Mouse (Mus musculus): ENCODE measurements around the gene Olfr1410. TPM values are rescaled to one million over a fixed set of nuclear protein-coding genes. Genes with fewer than 3 reads are reported as not detected.

Gene Olfr1410
- total and polyA plus RNA-seq, 2 experiments from 2014 or later, result not detected

GRCm38 (mm10) chr1:92647026-92647425 is 41.4 kb downstream of the Olfr1410 start:
- H3K9me3 ChIP-seq (ENCODE audit: low read length), result no peaks in the 10 kb centered on the region
- no peak for TF ChIP-seq CTCF (IDR thresholded peaks at IDR 0.05; ENCODE audit: low read depth)
- WGBS, result 73% methylated on average over 4 of the region's 4 CpGs
- no peak overlapping the region for H3K4me2 ChIP-seq (ENCODE audit: low read depth)
- H3K4me3 ChIP-seq (ENCODE audit: low read depth, low read length), result no peak overlapping the region
- DNase-seq (no peak), ATAC-seq (no peak)
- no peaks in the 10 kb centered on the region for H3K4me1 ChIP-seq (ENCODE audit: insufficient read depth)
- H3K27ac ChIP-seq (ENCODE audit: low read depth, low read length), result no peak overlapping the region
- H3K9ac ChIP-seq, result no peak overlapping the region
- no peaks in the 10 kb centered on the region for H3K36me3 ChIP-seq (ENCODE audit: insufficient read depth)
- no peaks in the 10 kb centered on the region; the same call in 1 of the 2 replicates for H3K27me3 ChIP-seq (ENCODE audit: insufficient read depth, low read length)

- 7% methylated on average over 8 of the region's 8 CpGs for WGBS
Observed at GRCm38 (mm10) chr1:92647752-92648151, 42.2 kb downstream of the Olfr1410 start.

GRCm38 (mm10) chr1:92648197-92648596 is 42.6 kb downstream of the Olfr1410 start:
- Histone ChIP-seq H3K27ac (ENCODE audit: low read depth, low read length) (no peak overlapping the region), H3K4me1 (ENCODE audit: insufficient read depth) (no peaks in the 10 kb centered on the region), H3K9ac (no peak overlapping the region), H3K9me3 (ENCODE audit: low read length) (no peaks in the 10 kb centered on the region), H3K4me3 (ENCODE audit: low read depth, low read length) (no peak overlapping the region), H3K27me3 (ENCODE audit: insufficient read depth, low read length) (no peaks in the 10 kb centered on the region; the same call in 1 of the 2 replicates), H3K36me3 (ENCODE audit: insufficient read depth) (no peaks in the 10 kb centered on the region), H3K4me2 (ENCODE audit: low read depth) (no peak overlapping the region)
- no peak for TF ChIP-seq CTCF (IDR thresholded peaks at IDR 0.05; ENCODE audit: low read depth)
- ATAC-seq (no peak), DNase-seq (no peak)
- 52% methylated on average over 10 of the region's 10 CpGs for WGBS

More at GRCm38 (mm10) chr1:92647752-92648151, 42.2 kb downstream of the Olfr1410 start:
- Histone ChIP-seq H3K4me1 (ENCODE audit: insufficient read depth) (no peaks in the 10 kb centered on the region), H3K36me3 (ENCODE audit: insufficient read depth) (no peaks in the 10 kb centered on the region), H3K9ac (no peak overlapping the region), H3K9me3 (ENCODE audit: low read length) (no peaks in the 10 kb centered on the region), H3K4me2 (ENCODE audit: low read depth) (no peak overlapping the region), H3K27me3 (ENCODE audit: insufficient read depth, low read length) (no peaks in the 10 kb centered on the region; the same call in 1 of the 2 replicates), H3K4me3 (ENCODE audit: low read depth, low read length) (no peak overlapping the region), H3K27ac (ENCODE audit: low read depth, low read length) (no peak overlapping the region)
- ATAC-seq, result peak; percentile 58
- DNase-seq, result peak; percentile 88
- peak; percentile 90 for TF ChIP-seq CTCF (IDR thresholded peaks at IDR 0.05; ENCODE audit: low read depth)

- H3K4me2 ChIP-seq (ENCODE audit: low read depth), result no peak within 1 kb of the TSS
Observed at GRCm38 (mm10) chr1:92648673-92649072, 43.1 kb downstream of the Olfr1410 start, which contains the start of gene Otos. Gene Otos (minus strand): TSS chr1:92648841.

GRCm38 (mm10) chr1:92651467-92651866 is 45.9 kb downstream of the Olfr1410 start:
- ATAC-seq (0 out of 2 replicates have a peak, but pooled peaks have one; percentile 8), DNase-seq (no peak)
- Histone ChIP-seq H3K9me3 (ENCODE audit: low read length) (no peaks in the 10 kb centered on the region), H3K4me3 (ENCODE audit: low read depth, low read length) (no peak overlapping the region), H3K4me1 (ENCODE audit: insufficient read depth) (no peaks in the 10 kb centered on the region), H3K9ac (no peak overlapping the region), H3K27me3 (ENCODE audit: insufficient read depth, low read length) (no peaks in the 10 kb centered on the region; the same call in 1 of the 2 replicates), H3K27ac (ENCODE audit: low read depth, low read length) (no peak overlapping the region), H3K4me2 (ENCODE audit: low read depth) (no peak overlapping the region), H3K36me3 (ENCODE audit: insufficient read depth) (no peaks in the 10 kb centered on the region)
- 42% methylated on average over 3 of the region's 3 CpGs for WGBS
- no peak for TF ChIP-seq CTCF (IDR thresholded peaks at IDR 0.05; ENCODE audit: low read depth)

More at GRCm38 (mm10) chr1:92648673-92649072, 43.1 kb downstream of the Olfr1410 start, which contains the start of gene Otos:
- H3K4me1 ChIP-seq (ENCODE audit: insufficient read depth), result no peaks in the 10 kb centered on the region
- whole genome bisulfite sequencing, result 25% methylated on average over 8 of the region's 8 CpGs
- H3K27me3 ChIP-seq (ENCODE audit: insufficient read depth, low read length), result no peaks in the 10 kb centered on the region; the same call in 1 of the 2 replicates
- no peaks in the 10 kb centered on the region for H3K9me3 ChIP-seq (ENCODE audit: low read length)
- peak; percentile 74 for ATAC-seq
- no peak within 1 kb of the TSS for H3K9ac ChIP-seq
- H3K4me3 ChIP-seq (ENCODE audit: low read depth, low read length), result no peak within 1 kb of the TSS
- no peaks in the 10 kb centered on the region for H3K36me3 ChIP-seq (ENCODE audit: insufficient read depth)
- DNase-seq, result peak; percentile 81
- peak; percentile 83 for TF ChIP-seq CTCF (IDR thresholded peaks at IDR 0.05; ENCODE audit: low read depth)
- H3K27ac ChIP-seq (ENCODE audit: low read depth, low read length), result no peak within 1 kb of the TSS

- Histone ChIP-seq H3K36me3 (ENCODE audit: insufficient read depth) (no peaks in the 10 kb centered on the region), H3K4me3 (ENCODE audit: low read depth, low read length) (no peak overlapping the region), H3K9ac (no peak overlapping the region), H3K27ac (ENCODE audit: low read depth, low read length) (no peak overlapping the region), H3K9me3 (ENCODE audit: low read length) (no peaks in the 10 kb centered on the region), H3K27me3 (ENCODE audit: insufficient read depth, low read length) (no peaks in the 10 kb centered on the region; the same call in 1 of the 2 replicates), H3K4me2 (ENCODE audit: low read depth) (no peak overlapping the region), H3K4me1 (ENCODE audit: insufficient read depth) (no peaks in the 10 kb centered on the region)
- ATAC-seq, result no peak
- WGBS, result 92% methylated on average over 3 of the region's 3 CpGs
- no peak for TF ChIP-seq CTCF (IDR thresholded peaks at IDR 0.05; ENCODE audit: low read depth)
- no peak for DNase-seq
Observed at GRCm38 (mm10) chr1:92653179-92653578, 47.6 kb downstream of the Olfr1410 start.

GRCm38 (mm10) chr1:92654676-92655075 is 49.1 kb downstream of the Olfr1410 start:
- 59% methylated on average over 2 of the region's 2 CpGs for WGBS
- no peak overlapping the region for H3K4me2 ChIP-seq (ENCODE audit: low read depth)

More at GRCm38 (mm10) chr1:92654676-92655075, 49.1 kb downstream of the Olfr1410 start:
- TF ChIP-seq CTCF (IDR thresholded peaks at IDR 0.05; ENCODE audit: low read depth), result no peak
- Histone ChIP-seq H3K27ac (ENCODE audit: low read depth, low read length) (no peak overlapping the region), H3K9me3 (ENCODE audit: low read length) (no peaks in the 10 kb centered on the region), H3K9ac (no peak overlapping the region), H3K27me3 (ENCODE audit: insufficient read depth, low read length) (no peaks in the 10 kb centered on the region), H3K4me3 (ENCODE audit: low read depth, low read length) (no peak overlapping the region), H3K36me3 (ENCODE audit: insufficient read depth) (no peaks in the 10 kb centered on the region), H3K4me1 (ENCODE audit: insufficient read depth) (no peaks in the 10 kb centered on the region)
- ATAC-seq (no peak), DNase-seq (no peak)
